Mouse (Mus musculus): ENCODE results near the gene Ifitm2. TPM values are rescaled to one million over a fixed set of nuclear protein-coding genes. Genes with fewer than 3 reads are reported as not detected.

Ifitm2 gene
- total RNA-seq (2023) = 357 and 529 TPM in 2 replicates

GRCm38 (mm10) chr7:140955758-140956555, at the start of gene Ifitm2, which contains the start of gene Gm45717:
Gene Ifitm2, minus strand, starts transcription at chr7:140955987.
Gene Gm45717, minus strand, starts transcription at chr7:140955937.

DNA sequence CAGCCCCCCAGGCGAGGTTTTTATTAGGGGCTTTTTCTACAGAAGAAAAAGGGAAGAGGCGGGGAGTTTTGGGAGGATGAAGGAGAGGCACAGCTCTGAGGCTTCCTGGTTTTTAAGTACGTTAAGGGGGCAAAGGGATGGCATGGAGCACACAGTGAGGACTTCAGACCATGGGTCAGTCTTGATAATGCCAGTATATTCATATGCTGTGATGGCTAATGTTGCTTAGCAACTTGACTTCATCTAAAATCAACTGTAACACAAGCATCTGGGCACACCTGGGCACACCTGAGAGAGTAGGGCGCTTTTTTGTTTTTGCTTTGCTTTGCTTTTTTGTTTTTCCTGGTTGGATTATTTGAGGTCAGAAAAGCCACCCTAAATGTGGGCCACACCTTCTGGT, 11.1 kb upstream of the Ifitm2 start, which contains the start of gene Ifitm1:
Gene Ifitm1, plus strand, starts transcription at position 301 of the 400 bp plus-strand sequence.

GRCm38 (mm10) chr7:140949824-140950530, 5.8 kb downstream of the Ifitm2 start, which contains the start of gene Ifitm5:
Gene Ifitm5, minus strand, starts transcription at chr7:140950291.

GRCm38 (mm10) chr7:140941222-140942051, 14.3 kb downstream of the Ifitm2 start, which contains the start of gene Pgghg:
Gene Pgghg, plus strand, starts transcription at chr7:140941391.

GRCm38 (mm10) chr7:140920418-140921029, 35.3 kb downstream of the Ifitm2 start, which contains the start of gene Nlrp6:
Gene Nlrp6, plus strand, starts transcription at chr7:140920902.

Other genes with a start within 250 kb of the Ifitm2 start
- not detected in 2 replicates for gene Cyp2e1, start 192.2 kb downstream of the Ifitm2 start, total RNA-seq (2023)
- not detected in 2 replicates for gene Syce1, start 168.1 kb downstream of the Ifitm2 start, total RNA-seq (2023)
- not detected in 2 replicates for gene Zfp941, start 133.8 kb downstream of the Ifitm2 start, total RNA-seq (2023)
- not detected in 2 replicates for gene Urah, start 121.0 kb downstream of the Ifitm2 start, total RNA-seq (2023)
- not detected in 2 replicates for gene Scgb1c1, start 110.4 kb downstream of the Ifitm2 start, total RNA-seq (2023)
- not detected in 2 replicates for gene Odf3, start 108.2 kb downstream of the Ifitm2 start, total RNA-seq (2023)
- gene Gm45785, start 99.7 kb downstream of the Ifitm2 start, total RNA-seq (2023) = not detected in 2 replicates
- 98.6 and 113 TPM in 2 replicates for gene Ric8a, start 99.0 kb downstream of the Ifitm2 start, total RNA-seq (2023)
- 21.7 and 27.0 TPM in 2 replicates for gene Bet1l, start 98.4 kb downstream of the Ifitm2 start, total RNA-seq (2023)
- gene Psmd13, start 74.0 kb downstream of the Ifitm2 start, total RNA-seq (2023) = 110 and 137 TPM in 2 replicates
- 7.0 and 7.2 TPM in 2 replicates for gene Sirt3, start 73.7 kb downstream of the Ifitm2 start, total RNA-seq (2023)
- gene Cox8b, start 55.5 kb downstream of the Ifitm2 start, total RNA-seq (2023) = not detected in 2 replicates
- not detected in 2 replicates for gene Nlrp6, start 35.1 kb downstream of the Ifitm2 start, total RNA-seq (2023)
- 19.6 and 25.0 TPM in 2 replicates for gene Pgghg, start 14.6 kb downstream of the Ifitm2 start, total RNA-seq (2023)
- gene Ifitm5, start 5.7 kb downstream of the Ifitm2 start, total RNA-seq (2023) = 0.73 and 1.7 TPM in 2 replicates
- not detected in 2 replicates for gene Gm45717, start 50 bp downstream of the Ifitm2 start, total RNA-seq (2023)
- 416 and 495 TPM in 2 replicates for gene Ifitm1, start 11.2 kb upstream of the Ifitm2 start, total RNA-seq (2023)
- 381 and 488 TPM in 2 replicates for gene Ifitm3, start 54.8 kb upstream of the Ifitm2 start, total RNA-seq (2023)
- gene Ifitm6, start 61.9 kb upstream of the Ifitm2 start, total RNA-seq (2023) = 593 and 1,068 TPM in 2 replicates
- gene Gm17387, start 73.1 kb upstream of the Ifitm2 start, total RNA-seq (2023) = not detected in 2 replicates
- gene B4galnt4, start 105.1 kb upstream of the Ifitm2 start, total RNA-seq (2023) = 0.34 and 0.82 TPM in 2 replicates
- gene Pkp3, start 122.2 kb upstream of the Ifitm2 start, total RNA-seq (2023) = 2.4 and 2.6 TPM in 2 replicates
- 4.4 and 5.0 TPM in 2 replicates for gene Sigirr, start 144.6 kb upstream of the Ifitm2 start, total RNA-seq (2023)
- gene Ano9, start 161.8 kb upstream of the Ifitm2 start, total RNA-seq (2023) = not detected in 2 replicates
- 5.3 and 7.8 TPM in 2 replicates for gene Ptdss2, start 166.4 kb upstream of the Ifitm2 start, total RNA-seq (2023)
- 105 and 134 TPM in 2 replicates for gene Rnh1, start 216.9 kb upstream of the Ifitm2 start, total RNA-seq (2023)
- gene Hras, start 238.0 kb upstream of the Ifitm2 start, total RNA-seq (2023) = 23.9 and 28.1 TPM in 2 replicates
- gene Lrrc56, start 238.2 kb upstream of the Ifitm2 start, total RNA-seq (2023) = 4.2 and 4.5 TPM in 2 replicates

Measured in neutrophil, adult 65 days (primary cell).